Mouse (Mus musculus): ENCODE results near the gene Polrmt. TPM values are rescaled to one million over a fixed set of nuclear protein-coding genes. Genes with fewer than 3 reads are reported as not detected.

The Polrmt gene
- total RNA-seq, 1 experiment: 109 TPM

DNA sequence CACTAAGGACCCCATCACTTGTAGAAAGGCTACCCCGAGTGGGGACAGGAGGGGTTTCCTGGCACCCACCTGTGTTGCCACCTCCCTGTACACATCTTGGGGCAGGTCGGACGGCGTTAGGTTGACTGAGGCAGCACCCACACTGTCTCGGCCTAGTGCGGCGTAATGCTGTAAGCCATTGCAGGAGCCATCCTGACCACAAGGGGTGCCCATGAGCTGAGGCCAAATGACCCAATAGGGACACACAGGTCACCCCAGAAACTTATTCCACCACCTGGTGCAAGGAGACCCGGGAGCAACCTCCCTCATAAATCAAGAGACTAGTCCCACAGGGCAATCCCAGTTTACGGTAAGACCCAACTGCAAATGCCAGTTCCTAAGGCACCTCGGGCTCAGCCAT, 8.1 kb downstream of the Polrmt start:
- no peak for DNase-seq (ENCODE audit: low read depth, low spot score)

GRCm38 (mm10) chr10:79736706-79737105, 9.7 kb downstream of the Polrmt start:
- H3K9me3 ChIP-seq (ENCODE audit: control insufficient read depth, insufficient read depth, low read depth, low read length): peaks cover 27% of the 10 kb centered on the region; the same call in 1 of the 2 replicates
- TF ChIP-seq ZC3H11A (IDR thresholded peaks at IDR 0.05; ENCODE audit: borderline replicate concordance, low read depth, low read length): no peak
- no peak for TF ChIP-seq HCFC1 (IDR thresholded peaks at IDR 0.05; ENCODE audit: borderline replicate concordance, insufficient read depth, low read length)
- TF ChIP-seq ZNF384 (IDR thresholded peaks at IDR 0.05; ENCODE audit: low read depth, low read length): no peak
- TF ChIP-seq CHD2 (IDR thresholded peaks at IDR 0.05; ENCODE audit: low read depth, low read length): no peak
- no peak for TF ChIP-seq MAFK (IDR thresholded peaks at IDR 0.05; ENCODE audit: insufficient read depth, low read depth, low read length)
- no peak overlapping the region for H3K9ac ChIP-seq (ENCODE audit: insufficient read depth, low read depth, low read length, poor library complexity, severe bottlenecking)
- H3K4me1 ChIP-seq (ENCODE audit: control insufficient read depth in 2 of 2, insufficient read depth in 2 of 2, low read length in 2 of 2, poor library complexity in 1 of 2): no peaks in the 10 kb centered on the region
- H3K36me3 ChIP-seq (ENCODE audit: control insufficient read depth, insufficient read depth, low read length, poor library complexity, severe bottlenecking): peaks cover 58% of the 10 kb centered on the region
- DNase-seq (ENCODE audit: low read depth, low spot score): no peak
- in situ Hi-C loops (cut with MboI; ENCODE audit: low sequenced_read_pairs in 2 of 2, unreplicated experiment in 2 of 2): no loop called here
- H3K27ac ChIP-seq (ENCODE audit: insufficient read depth, low read depth, low read length, poor library complexity, severe bottlenecking): no peak overlapping the region
- no peak overlapping the region for H3K4me3 ChIP-seq (ENCODE audit: insufficient read depth in 1 of 2, low read depth in 1 of 2, low read length in 2 of 2, poor library complexity in 1 of 2, severe bottlenecking in 1 of 2)

More for the DNA sequence above, 8.1 kb downstream of the Polrmt start:
- Histone ChIP-seq H3K9me3 (ENCODE audit: control insufficient read depth, insufficient read depth, low read depth, low read length) (peaks cover 27% of the 10 kb centered on the region; the same call in 1 of the 2 replicates), H3K9ac (ENCODE audit: insufficient read depth, low read depth, low read length, poor library complexity, severe bottlenecking) (no peak overlapping the region), H3K36me3 (ENCODE audit: control insufficient read depth, insufficient read depth, low read length, poor library complexity, severe bottlenecking) (peaks cover 68% of the 10 kb centered on the region), H3K4me1 (ENCODE audit: control insufficient read depth in 2 of 2, insufficient read depth in 2 of 2, low read length in 2 of 2, poor library complexity in 1 of 2) (no peaks in the 10 kb centered on the region), H3K4me3 (ENCODE audit: insufficient read depth in 1 of 2, low read depth in 1 of 2, low read length in 2 of 2, poor library complexity in 1 of 2, severe bottlenecking in 1 of 2) (no peak overlapping the region), H3K27ac (ENCODE audit: insufficient read depth, low read depth, low read length, poor library complexity, severe bottlenecking) (no peak overlapping the region)
- no peak for TF ChIP-seq HCFC1 (IDR thresholded peaks at IDR 0.05; ENCODE audit: borderline replicate concordance, insufficient read depth, low read length)
- no peak for TF ChIP-seq ZC3H11A (IDR thresholded peaks at IDR 0.05; ENCODE audit: borderline replicate concordance, low read depth, low read length)
- no peak for TF ChIP-seq ZNF384 (IDR thresholded peaks at IDR 0.05; ENCODE audit: low read depth, low read length)
- no peak for TF ChIP-seq CHD2 (IDR thresholded peaks at IDR 0.05; ENCODE audit: low read depth, low read length)
- no peak for TF ChIP-seq MAFK (IDR thresholded peaks at IDR 0.05; ENCODE audit: insufficient read depth, low read depth, low read length)
- in situ Hi-C loops (cut with MboI; ENCODE audit: low sequenced_read_pairs in 2 of 2, unreplicated experiment in 2 of 2): no loop called here

GRCm38 (mm10) chr10:79735361-79735760, 11.0 kb downstream of the Polrmt start:
- H3K4me1 ChIP-seq (ENCODE audit: control insufficient read depth in 2 of 2, insufficient read depth in 2 of 2, low read length in 2 of 2, poor library complexity in 1 of 2): no peaks in the 10 kb centered on the region
- peaks cover 45% of the 10 kb centered on the region for H3K36me3 ChIP-seq (ENCODE audit: control insufficient read depth, insufficient read depth, low read length, poor library complexity, severe bottlenecking)
- H3K27ac ChIP-seq (ENCODE audit: insufficient read depth, low read depth, low read length, poor library complexity, severe bottlenecking): no peak overlapping the region
- peak overlapping the region; percentile 29 for H3K9ac ChIP-seq (ENCODE audit: insufficient read depth, low read depth, low read length, poor library complexity, severe bottlenecking)
- TF ChIP-seq HCFC1 (IDR thresholded peaks at IDR 0.05; ENCODE audit: borderline replicate concordance, insufficient read depth, low read length) (no peak), ZNF384 (IDR thresholded peaks at IDR 0.05; ENCODE audit: low read depth, low read length) (no peak), MAFK (IDR thresholded peaks at IDR 0.05; ENCODE audit: insufficient read depth, low read depth, low read length) (no peak), CHD2 (IDR thresholded peaks at IDR 0.05; ENCODE audit: low read depth, low read length) (no peak), ZC3H11A (IDR thresholded peaks at IDR 0.05; ENCODE audit: borderline replicate concordance, low read depth, low read length) (no peak)
- no peak for DNase-seq (ENCODE audit: low read depth, low spot score)
- H3K9me3 ChIP-seq (ENCODE audit: control insufficient read depth, insufficient read depth, low read depth, low read length): peaks cover 18% of the 10 kb centered on the region; the same call in 1 of the 2 replicates
- peak overlapping the region; percentile 58 to 65 for H3K4me3 ChIP-seq (ENCODE audit: insufficient read depth in 1 of 2, low read depth in 1 of 2, low read length in 2 of 2, poor library complexity in 1 of 2, severe bottlenecking in 1 of 2)
- in situ Hi-C loops (cut with MboI; ENCODE audit: low sequenced_read_pairs in 2 of 2, unreplicated experiment in 2 of 2): no loop called here

DNA sequence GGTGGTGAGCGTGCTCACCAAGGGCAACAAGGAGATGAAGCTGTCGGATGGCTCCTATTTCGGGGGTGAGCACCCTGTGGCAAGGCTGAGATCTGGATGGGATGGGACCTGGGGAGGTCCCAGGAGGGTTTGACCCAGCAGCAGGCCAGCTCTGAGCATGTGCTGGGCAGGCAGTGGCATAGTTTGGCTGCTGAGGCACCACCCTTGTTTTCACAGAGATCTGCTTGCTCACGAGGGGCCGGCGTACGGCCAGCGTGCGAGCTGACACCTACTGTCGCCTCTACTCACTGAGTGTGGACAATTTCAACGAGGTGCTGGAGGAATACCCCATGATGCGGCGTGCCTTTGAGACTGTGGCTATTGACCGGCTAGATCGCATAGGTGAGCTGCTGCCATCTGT, 12.5 kb downstream of the Polrmt start:
- H3K36me3 ChIP-seq (ENCODE audit: control insufficient read depth, insufficient read depth, low read length, poor library complexity, severe bottlenecking): peaks cover 30% of the 10 kb centered on the region
- no peak overlapping the region for H3K27ac ChIP-seq (ENCODE audit: insufficient read depth, low read depth, low read length, poor library complexity, severe bottlenecking)
- in situ Hi-C loops (cut with MboI; ENCODE audit: low sequenced_read_pairs in 2 of 2, unreplicated experiment in 2 of 2): no loop called here
- H3K4me3 ChIP-seq (ENCODE audit: insufficient read depth in 1 of 2, low read depth in 1 of 2, low read length in 2 of 2, poor library complexity in 1 of 2, severe bottlenecking in 1 of 2): no peak overlapping the region
- H3K9me3 ChIP-seq (ENCODE audit: control insufficient read depth, insufficient read depth, low read depth, low read length): peaks cover 11% of the 10 kb centered on the region; the same call in 1 of the 2 replicates
- TF ChIP-seq MAFK (IDR thresholded peaks at IDR 0.05; ENCODE audit: insufficient read depth, low read depth, low read length): no peak
- TF ChIP-seq HCFC1 (IDR thresholded peaks at IDR 0.05; ENCODE audit: borderline replicate concordance, insufficient read depth, low read length): no peak
- no peak for TF ChIP-seq ZC3H11A (IDR thresholded peaks at IDR 0.05; ENCODE audit: borderline replicate concordance, low read depth, low read length)
- no peak for TF ChIP-seq ZNF384 (IDR thresholded peaks at IDR 0.05; ENCODE audit: low read depth, low read length)
- TF ChIP-seq CHD2 (IDR thresholded peaks at IDR 0.05; ENCODE audit: low read depth, low read length): no peak
- no peak for DNase-seq (ENCODE audit: low read depth, low spot score)
- H3K4me1 ChIP-seq (ENCODE audit: control insufficient read depth in 2 of 2, insufficient read depth in 2 of 2, low read length in 2 of 2, poor library complexity in 1 of 2): peaks cover 0 to 2% of the 10 kb centered on the region in 2 experiments; a peak in 1 of 4 replicates
- no peak overlapping the region for H3K9ac ChIP-seq (ENCODE audit: insufficient read depth, low read depth, low read length, poor library complexity, severe bottlenecking)
